Mouse (Mus musculus) stomach, embryonic 16.5 days (tissue): ENCODE measurements around the gene Rpp25l. TPM values are rescaled to one million over a fixed set of nuclear protein-coding genes. Genes with fewer than 3 reads are reported as not detected.
"Not testable (repeated sequence)": the region's sequence is repeated elsewhere in the genome, so short reads cannot be mapped to it uniquely, and the experiment has no call there.

ENCODE experiments used
- ATAC-seq: fragments of 200-750 bp; cut with Nextera tagmentation; 2 replicates; pipeline ENCODE4 v1.8.0; 2017; ENCODE audit warnings: moderate number of reproducible peaks, moderate TSS enrichment; ENCODE audit not compliant: insufficient read depth, low FRiP score
- H3K27ac ChIP-seq: fragments of 300-500 bp; sonication (generic); 2 replicates; pipeline ENCODE4 v1.5.1; 2014; ENCODE audit warnings: low read length
- H3K27me3 ChIP-seq: fragments of 300-500 bp; sonication (generic); 2 replicates; pipeline ENCODE4 v1.6.1; 2014; ENCODE audit warnings: low read length, control low read depth, mixed read lengths; ENCODE audit not compliant: control insufficient read depth, insufficient read depth
- H3K36me3 ChIP-seq: fragments of 300-500 bp; sonication (generic); 2 replicates; pipeline ENCODE4 v1.6.1; 2014; ENCODE audit warnings: low read length; ENCODE audit not compliant: control insufficient read depth, insufficient read depth
- H3K4me1 ChIP-seq: fragments of 300-500 bp; sonication (generic); 2 replicates; pipeline ENCODE4 v1.6.1; 2014; ENCODE audit warnings: low read length, control low read depth, mixed read lengths; ENCODE audit not compliant: control insufficient read depth, insufficient read depth
- H3K4me2 ChIP-seq: fragments of 300-500 bp; sonication (generic); 2 replicates; pipeline ENCODE4 v1.6.1; 2014; ENCODE audit warnings: low read depth, low read length, mixed read lengths
- H3K4me3 ChIP-seq: fragments of 300-500 bp; sonication (generic); replicated peaks from 2 replicates; pipeline ENCODE4 v1.5.1; 2014; ENCODE audit warnings: mild to moderate bottlenecking, low read length
- H3K9ac ChIP-seq: fragments of 300-500 bp; sonication (generic); 2 replicates; pipeline ENCODE4 v1.6.1; 2014; ENCODE audit warnings: low read length
- H3K9me3 ChIP-seq: fragments of 300-500 bp; sonication (generic); replicated peaks from 2 replicates; pipeline ENCODE4 v1.6.1; 2016; ENCODE audit warnings: low read length, control low read depth; ENCODE audit not compliant: control insufficient read depth
- WGBS: fragments of 180-500 bp; shearing (Covaris S2); extraction: QIAGEN DNeasy Blood & Tissue Kit; methylation state at CpG from one replicate; pipeline ENCODE4 v1.1.7; 2014; 5-methylcytosine and 5-hydroxymethylcytosine counted together
- polyA plus RNA-seq: library from polyadenylated mRNA; unstranded; fragments of >200 nt; fragmentation: Nextera tagmentation; extraction: Ambion mirVana; gene quantifications from 2 replicates; pipeline ENCODE4 v1.2.1, GENCODE M21; 2015

Gene Rpp25l
- 54.3 and 58.6 TPM in 2 replicates for polyA plus RNA-seq

DNA sequence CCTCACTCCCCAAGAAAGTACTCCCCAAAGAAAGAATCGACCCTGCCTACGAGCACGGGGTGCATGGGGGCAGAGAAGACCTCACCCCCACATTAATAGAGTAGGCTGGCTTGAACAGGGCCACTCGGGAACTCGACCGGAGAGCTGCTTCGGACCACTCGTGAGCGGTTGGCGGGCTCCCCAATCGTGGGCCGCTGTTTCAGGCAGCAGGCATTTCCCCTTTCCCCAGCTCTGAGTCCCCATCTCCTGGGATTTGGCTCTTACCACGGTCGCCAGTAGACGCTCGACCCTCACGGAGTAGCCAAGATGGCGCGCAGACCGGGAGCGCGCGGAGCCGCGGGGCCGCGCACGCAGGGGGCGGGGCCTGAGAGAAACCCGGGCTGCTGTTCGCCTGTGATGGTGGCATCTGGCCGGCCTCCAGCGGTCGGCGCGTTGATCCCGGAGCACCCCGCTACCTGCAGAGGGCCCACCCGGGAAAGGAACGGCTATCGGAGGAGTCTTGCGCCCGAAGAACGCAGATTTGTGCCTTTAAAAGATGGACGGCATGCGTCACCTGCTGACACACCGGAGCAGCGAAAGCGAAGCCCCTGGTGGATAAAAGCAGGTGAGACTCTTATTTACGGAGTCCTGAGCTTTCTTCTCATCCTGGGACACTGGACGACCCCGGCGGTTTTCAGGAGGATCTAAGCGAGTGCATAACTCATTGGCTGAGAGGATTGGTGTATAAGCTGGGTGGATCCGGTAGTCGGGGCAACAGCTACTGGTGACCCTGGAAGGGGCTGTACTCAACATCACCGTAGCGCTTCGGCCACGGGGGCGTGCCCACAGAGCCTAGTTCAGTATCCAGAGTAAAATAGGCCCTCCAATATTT is at the start of gene Rpp25l:
Rpp25l (minus strand) TSS at position 338 of the 871 bp plus-strand sequence.
- H3K4me2 ChIP-seq, result peak within 1 kb of the TSS; percentile 91
- H3K9me3 ChIP-seq, result no peaks in the 10 kb centered on the region
- peaks cover 10% of the 10 kb centered on the region; the same call in 1 of the 2 replicates for H3K36me3 ChIP-seq
- no peaks in the 10 kb centered on the region for H3K27me3 ChIP-seq
- peak within 1 kb of the TSS; percentile 90 for H3K4me3 ChIP-seq
- peak; percentile 75 for ATAC-seq
- under 1% methylated on average over 61 of the region's 61 CpGs for WGBS
- H3K4me1 ChIP-seq, result peaks cover 14% of the 10 kb centered on the region
- peak within 1 kb of the TSS; percentile 97 for H3K9ac ChIP-seq
- H3K27ac ChIP-seq, result peak within 1 kb of the TSS; percentile 71

DNA sequence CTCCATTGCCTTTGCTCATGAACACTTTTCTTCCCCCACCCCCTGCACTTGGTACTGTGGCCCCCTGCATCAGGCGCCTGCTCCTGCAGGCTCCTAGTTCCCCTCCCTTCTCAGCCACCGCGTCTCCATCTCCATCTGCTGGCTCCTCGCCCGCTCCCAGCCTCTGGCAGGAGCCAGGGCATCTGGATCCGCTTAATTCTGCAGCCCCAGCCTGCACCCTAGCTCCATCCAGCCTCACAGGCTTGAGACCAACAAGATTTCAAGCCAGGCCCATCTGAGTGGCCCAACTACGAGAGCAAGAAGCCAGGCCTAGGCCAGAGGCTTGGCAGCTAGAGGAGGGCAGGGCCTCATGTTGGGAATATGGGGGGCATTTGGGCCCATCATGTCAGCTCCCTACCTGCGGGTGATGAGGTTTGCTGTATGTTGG is 49.4 kb upstream of the Rpp25l start:
- peak overlapping the region; percentile 94 for H3K27ac ChIP-seq
- H3K9me3 ChIP-seq, H3K27me3 ChIP-seq, H3K36me3 ChIP-seq: not testable (repeated sequence)
- H3K4me1 ChIP-seq, result peaks cover 29% of the 10 kb centered on the region
- WGBS, result 32% methylated on average over 8 of the region's 8 CpGs
- ATAC-seq, result peak; percentile 8; the same call in 1 of the 2 replicates
- H3K4me2 ChIP-seq, result peak overlapping the region; percentile 77
- H3K4me3 ChIP-seq, result peak overlapping the region; percentile 58
- peak overlapping the region; percentile 77 for H3K9ac ChIP-seq

DNA sequence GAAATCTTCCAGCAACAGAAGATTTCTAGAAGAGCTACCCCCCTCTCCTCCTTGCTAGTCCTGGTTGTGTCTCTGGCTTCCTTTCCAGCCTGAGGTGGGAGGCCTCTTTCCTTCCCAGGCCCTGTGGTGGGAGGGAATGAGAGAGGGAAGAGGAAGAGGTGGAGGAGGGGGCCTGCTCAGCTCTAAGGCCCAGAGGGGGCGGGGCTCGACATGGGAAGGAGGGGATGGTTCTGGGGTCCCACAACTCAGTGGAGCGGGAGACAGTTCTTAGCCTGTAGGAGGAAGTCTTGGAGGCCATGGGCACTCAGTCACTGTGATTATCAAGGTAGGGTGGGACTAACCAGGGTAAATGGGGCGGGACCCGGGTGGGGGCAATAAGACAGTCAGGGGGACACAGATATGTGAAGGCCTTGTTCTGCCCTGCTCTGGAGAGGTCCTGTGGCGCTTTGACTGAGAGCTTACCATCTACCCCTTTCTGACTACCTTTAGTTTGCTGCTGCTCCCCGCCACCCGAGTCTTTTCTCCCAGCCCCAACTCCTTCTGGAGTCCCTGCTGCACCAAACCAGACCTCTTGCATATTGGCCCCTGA is 48.9 kb upstream of the Rpp25l start:
- peaks cover 29% of the 10 kb centered on the region for H3K4me1 ChIP-seq
- H3K4me3 ChIP-seq, result peak overlapping the region; percentile 58
- H3K9me3 ChIP-seq, result no peaks in the 10 kb centered on the region
- H3K4me2 ChIP-seq, result peak overlapping the region; percentile 77
- H3K36me3 ChIP-seq, result no peaks in the 10 kb centered on the region
- ATAC-seq, result peak; percentile 45
- peak overlapping the region; percentile 77 for H3K9ac ChIP-seq
- peak overlapping the region; percentile 94 for H3K27ac ChIP-seq
- H3K27me3 ChIP-seq, result no peaks in the 10 kb centered on the region
- 37% methylated on average over 8 of the region's 8 CpGs for WGBS

DNA sequence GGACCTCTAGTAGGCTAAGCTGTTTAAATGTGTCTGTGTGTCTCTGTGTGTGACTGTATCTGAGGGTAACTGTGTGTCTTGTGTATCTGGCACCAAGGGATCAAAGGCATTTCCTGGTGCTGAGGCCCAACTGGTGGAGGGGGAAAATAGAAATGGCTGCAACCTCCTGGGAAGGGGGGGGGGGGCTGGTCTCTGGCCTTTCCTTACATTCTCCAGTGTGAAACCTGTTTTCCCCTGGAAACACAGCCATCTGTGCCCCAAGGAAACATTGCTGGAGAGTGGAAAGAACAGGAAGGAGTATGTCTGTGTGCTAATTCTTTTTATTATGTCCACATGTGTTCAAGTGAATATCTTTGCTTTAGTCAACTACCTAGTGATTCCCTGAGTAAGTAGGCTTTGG is 48.3 kb upstream of the Rpp25l start:
- Histone ChIP-seq H3K36me3 (no peaks in the 10 kb centered on the region), H3K4me2 (peak overlapping the region; percentile 77), H3K9ac (peak overlapping the region; percentile 77), H3K27me3 (no peaks in the 10 kb centered on the region), H3K9me3 (no peaks in the 10 kb centered on the region), H3K27ac (peak overlapping the region; percentile 94), H3K4me1 (peaks cover 29% of the 10 kb centered on the region), H3K4me3 (peak overlapping the region; percentile 58)
- no peak for ATAC-seq

DNA sequence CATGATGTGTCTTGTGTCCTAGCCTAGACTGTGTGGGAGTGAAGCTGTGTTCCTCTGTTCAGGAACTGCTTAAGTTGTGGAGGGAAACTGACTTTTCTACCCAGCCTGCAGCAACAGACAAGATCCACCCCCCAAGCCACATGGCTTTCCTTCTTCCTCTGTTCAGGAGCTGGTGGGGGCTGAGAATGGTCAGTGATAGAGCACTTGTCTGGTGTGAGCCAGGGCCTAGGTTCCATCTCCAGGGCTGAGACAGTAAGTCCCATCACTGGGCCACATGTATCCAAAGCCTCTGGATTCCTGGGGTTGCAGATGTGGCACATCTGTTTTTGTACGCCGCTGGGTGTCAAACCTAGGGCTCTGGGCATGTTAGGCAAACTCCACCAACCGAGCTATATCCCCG is 47.6 kb upstream of the Rpp25l start:
- WGBS, result 69% methylated on average over 4 of the region's 4 CpGs
- Histone ChIP-seq H3K9me3 (no peaks in the 10 kb centered on the region), H3K27me3 (no peaks in the 10 kb centered on the region), H3K36me3 (no peaks in the 10 kb centered on the region), H3K27ac (peak overlapping the region; percentile 94), H3K4me1 (peaks cover 34% of the 10 kb centered on the region), H3K4me2 (peak overlapping the region; percentile 77), H3K4me3 (peak overlapping the region; percentile 58), H3K9ac (peak overlapping the region; percentile 77)
- ATAC-seq, result no peak

DNA sequence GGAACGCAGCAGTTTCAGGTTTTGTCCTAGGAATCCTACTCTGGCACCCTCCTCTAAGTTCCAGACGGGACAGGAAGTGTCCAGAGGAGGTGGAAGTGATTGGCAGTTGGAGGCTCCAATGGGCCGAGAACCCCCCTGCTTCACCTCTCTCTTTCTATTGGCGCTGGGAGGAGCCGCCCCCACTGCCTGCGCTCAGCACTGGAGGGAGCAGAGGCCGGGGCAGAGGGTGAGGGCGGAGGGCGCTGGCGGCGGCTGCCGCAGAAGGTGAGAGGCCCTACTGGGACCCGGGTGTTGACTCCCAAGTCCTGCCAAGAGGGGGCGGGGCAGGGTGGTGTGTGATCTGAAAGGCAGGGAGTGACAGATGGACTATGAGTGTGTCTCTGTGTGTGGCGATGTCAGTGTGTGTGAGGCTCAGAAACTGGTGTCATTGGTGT is 47.0 kb upstream of the Rpp25l start:
- no peaks in the 10 kb centered on the region for H3K36me3 ChIP-seq
- H3K4me1 ChIP-seq, result peaks cover 34% of the 10 kb centered on the region
- ATAC-seq, result peak; percentile 90
- peak overlapping the region; percentile 77 for H3K9ac ChIP-seq
- under 1% methylated on average over 15 of the region's 15 CpGs for WGBS
- H3K4me2 ChIP-seq, result peak overlapping the region; percentile 77
- H3K4me3 ChIP-seq, result peak overlapping the region; percentile 58
- no peaks in the 10 kb centered on the region for H3K9me3 ChIP-seq
- no peaks in the 10 kb centered on the region for H3K27me3 ChIP-seq
- peak overlapping the region; percentile 94 for H3K27ac ChIP-seq

DNA sequence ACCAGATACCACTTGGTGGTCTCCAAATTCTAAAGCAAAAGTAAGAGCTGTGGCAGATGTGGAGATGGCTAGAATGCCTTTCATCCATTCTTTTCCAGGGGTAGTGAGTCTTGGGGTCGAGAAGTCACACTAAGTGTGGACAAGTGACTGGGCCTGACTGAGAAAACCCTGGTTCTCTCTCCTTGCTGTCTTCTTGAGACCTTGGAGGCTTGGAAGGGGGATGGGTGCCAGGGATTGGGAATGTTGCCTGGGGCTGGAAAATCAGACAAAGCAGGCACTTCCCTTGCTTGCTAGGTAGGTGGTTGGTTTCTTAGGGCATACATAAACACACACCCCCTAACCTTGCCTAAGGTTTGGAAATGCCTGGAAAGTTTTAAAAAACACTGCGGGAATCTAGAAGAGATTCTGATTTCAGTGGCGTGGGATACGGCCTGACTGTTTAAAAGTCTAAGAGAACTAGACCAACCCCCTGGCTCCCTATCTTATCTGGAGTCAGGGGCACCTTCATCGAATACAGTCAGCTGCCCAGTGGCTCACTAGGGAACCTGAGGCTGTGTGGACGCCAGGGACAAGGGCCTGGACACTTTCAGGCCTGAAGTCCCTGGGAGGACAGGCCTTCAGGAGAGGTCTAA is 46.4 kb upstream of the Rpp25l start:
- peak; percentile 3; the same call in 1 of the 2 replicates for ATAC-seq
- Histone ChIP-seq H3K4me3 (peak overlapping the region; percentile 58), H3K9me3 (no peaks in the 10 kb centered on the region), H3K4me1 (peaks cover 37% of the 10 kb centered on the region), H3K27ac (peak overlapping the region; percentile 94), H3K27me3 (no peaks in the 10 kb centered on the region), H3K4me2 (peak overlapping the region; percentile 77), H3K36me3 (no peaks in the 10 kb centered on the region), H3K9ac (peak overlapping the region; percentile 77)
- WGBS, result 20% methylated on average over 6 of the region's 6 CpGs

DNA sequence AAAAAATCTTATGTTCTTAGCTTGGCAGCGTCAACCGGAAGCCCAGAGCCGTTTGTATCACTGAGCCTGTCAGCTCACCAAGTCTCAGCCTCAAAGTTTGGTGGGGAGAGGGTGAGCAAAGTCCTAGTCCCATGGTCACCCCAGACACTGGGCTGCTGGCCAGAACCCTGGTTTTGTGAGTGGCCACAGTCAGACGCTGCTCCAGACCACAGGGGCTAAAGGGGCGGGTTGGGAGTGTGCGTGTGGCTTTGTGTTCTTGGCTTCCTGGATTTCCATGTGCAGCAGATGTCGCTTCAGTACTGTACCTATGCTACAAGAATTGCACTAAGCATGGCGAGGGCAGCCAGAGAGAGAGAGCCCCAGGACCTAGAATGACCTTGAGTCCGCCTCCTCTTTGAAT is 45.9 kb upstream of the Rpp25l start:
- Histone ChIP-seq H3K36me3 (no peaks in the 10 kb centered on the region), H3K4me2 (no peak overlapping the region), H3K27ac (peak overlapping the region; percentile 94), H3K4me3 (no peak overlapping the region), H3K9ac (peak overlapping the region; percentile 77; the same call in 1 of the 2 replicates), H3K9me3 (no peaks in the 10 kb centered on the region), H3K27me3 (no peaks in the 10 kb centered on the region), H3K4me1 (peaks cover 38% of the 10 kb centered on the region)
- 69% methylated on average over 9 of the region's 9 CpGs for WGBS
- no peak for ATAC-seq
